Mouse (Mus musculus) heart, embryonic 14.5 days (tissue): ENCODE measurements at regions not wholly inside any gene's neighbourhood (a gene's known extent, or its start where the extent isn't known, plus 50 kb on each side); places are given as distances from the start of the nearest gene placed in this dataset.

Source experiments
- ATAC-seq: fragments of 200-750 bp; cut with Nextera tagmentation; 2 replicates; pipeline ENCODE4 v1.8.0; 2017; ENCODE audit warnings: low read depth, moderate TSS enrichment; ENCODE audit not compliant: insufficient number of reproducible peaks, insufficient read depth, low FRiP score
- H3K27ac ChIP-seq, 2 experiments: fragments of 200-500 bp in 1 of 2; fragments of 300-500 bp in 1 of 2; sonication (generic) in 1 of 2; replicated peaks in 1 of 2; 2 replicates each; pipeline ENCODE4 v1.5.1; 2012 to 2014; ENCODE audit warnings: low read depth in 2 of 2, low read length in 2 of 2, control low read depth in 1 of 2, mild to moderate bottlenecking in 1 of 2, mixed read lengths in 1 of 2; ENCODE audit not compliant: control insufficient read depth in 1 of 2, insufficient read depth in 1 of 2
- H3K27me3 ChIP-seq: fragments of 300-500 bp; sonication (generic); 2 replicates; pipeline ENCODE4 v1.6.1; 2014; ENCODE audit warnings: mild to moderate bottlenecking, low read length, control low read depth; ENCODE audit not compliant: control insufficient read depth, insufficient read depth
- H3K36me3 ChIP-seq: fragments of 300-500 bp; sonication (generic); 2 replicates; pipeline ENCODE4 v1.6.1; 2014; ENCODE audit warnings: mild to moderate bottlenecking, control low read depth, low read length, mixed read lengths; ENCODE audit not compliant: control insufficient read depth, insufficient read depth
- H3K4me1 ChIP-seq, 2 experiments: fragments of 200-500 bp in 1 of 2; fragments of 300-500 bp in 1 of 2; sonication (generic) in 1 of 2; 2 replicates each; pipeline ENCODE4 v1.6.1; 2012 to 2014; ENCODE audit warnings: low read length in 2 of 2, control low read depth in 1 of 2, mixed read lengths in 1 of 2; ENCODE audit not compliant: control insufficient read depth in 2 of 2, insufficient read depth in 2 of 2
- H3K4me2 ChIP-seq: fragments of 300-500 bp; sonication (generic); 2 replicates; pipeline ENCODE4 v1.6.1; 2014; ENCODE audit warnings: mild to moderate bottlenecking, low read length
- H3K4me3 ChIP-seq, 2 experiments: fragments of 200-500 bp in 1 of 2; fragments of 300-500 bp in 1 of 2; sonication (generic) in 1 of 2; 2 replicates each; pipeline ENCODE4 v1.5.1; 2012 to 2014; ENCODE audit warnings: low read length in 2 of 2, mild to moderate bottlenecking in 2 of 2, control low read depth in 1 of 2, low read depth in 1 of 2, moderate library complexity in 1 of 2; ENCODE audit not compliant: control insufficient read depth in 1 of 2, insufficient read depth in 1 of 2
- H3K9ac ChIP-seq: fragments of 300-500 bp; sonication (generic); 2 replicates; pipeline ENCODE4 v1.6.1; 2014; ENCODE audit warnings: mild to moderate bottlenecking, low read length
- H3K9me3 ChIP-seq: fragments of 300-500 bp; sonication (generic); 2 replicates; pipeline ENCODE4 v1.6.1; 2016; ENCODE audit warnings: low read length, control low read depth; ENCODE audit not compliant: control insufficient read depth
- WGBS: fragments of 180-500 bp; shearing (Covaris S2); extraction: QIAGEN DNeasy Blood & Tissue Kit; methylation state at CpG from one replicate; pipeline ENCODE4 v1.1.7; 2014; 5-methylcytosine and 5-hydroxymethylcytosine counted together

DNA sequence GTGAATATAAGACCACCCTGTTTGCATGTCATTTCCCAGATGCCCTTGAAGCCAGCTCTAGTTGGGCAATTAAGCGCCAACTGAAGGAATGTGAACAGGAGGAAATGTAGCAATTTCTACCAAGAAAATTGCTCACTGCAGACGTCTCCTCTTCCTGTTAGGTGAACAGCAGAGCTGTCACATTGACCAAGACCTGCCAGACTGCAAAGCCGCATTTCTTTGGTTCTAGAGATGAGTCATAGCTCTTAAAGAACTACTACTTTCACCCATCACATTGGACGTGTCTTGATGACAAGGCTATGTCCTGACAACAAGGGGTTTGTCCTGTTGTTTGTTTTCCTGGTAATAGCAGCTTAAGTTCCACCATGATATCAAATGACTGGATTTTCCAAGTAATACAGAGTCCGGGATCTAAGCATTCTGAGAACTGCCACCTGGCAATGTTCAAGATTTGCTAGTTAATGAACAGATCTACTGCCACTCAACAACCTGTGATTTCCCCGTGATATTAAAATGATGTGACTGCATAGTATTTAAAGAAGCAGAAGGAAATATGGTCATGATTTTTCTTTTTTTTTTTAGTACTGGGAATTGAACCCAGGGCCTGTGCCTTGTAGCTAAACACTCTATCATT, 68.2 kb upstream of the Fndc3a start:
- H3K27ac ChIP-seq = no peak overlapping the region
- no peak overlapping the region for H3K4me2 ChIP-seq
- H3K4me1 ChIP-seq = no peaks in the 10 kb centered on the region
- no peaks in the 10 kb centered on the region for H3K27me3 ChIP-seq
- WGBS = 62% methylated on average over 6 of the region's 6 CpGs
- H3K36me3 ChIP-seq = no peaks in the 10 kb centered on the region
- no peak overlapping the region for H3K9ac ChIP-seq
- H3K9me3 ChIP-seq = no peaks in the 10 kb centered on the region
- no peak for ATAC-seq
- no peak overlapping the region for H3K4me3 ChIP-seq

GRCm38 (mm10) chr14:72770237-72770636, 60.4 kb upstream of the Fndc3a start:
- H3K4me3 ChIP-seq = no peak overlapping the region
- ATAC-seq = no peak
- H3K4me1 ChIP-seq = no peaks in the 10 kb centered on the region
- no peak overlapping the region for H3K9ac ChIP-seq
- no peaks in the 10 kb centered on the region for H3K27me3 ChIP-seq
- peaks cover 4% of the 10 kb centered on the region; the same call in 1 of the 2 replicates for H3K9me3 ChIP-seq
- no peak overlapping the region for H3K27ac ChIP-seq
- no peak overlapping the region for H3K4me2 ChIP-seq
- no peaks in the 10 kb centered on the region for H3K36me3 ChIP-seq
- 4% methylated on average over 1 of the region's 1 CpGs for WGBS

- Histone ChIP-seq H3K4me1 (no peaks in the 10 kb centered on the region), H3K9ac (no peak overlapping the region), H3K27ac (no peak overlapping the region), H3K36me3 (no peaks in the 10 kb centered on the region), H3K27me3 (no peaks in the 10 kb centered on the region), H3K4me2 (no peak overlapping the region), H3K4me3 (no peak overlapping the region), H3K9me3 (no peaks in the 10 kb centered on the region)
- no peak for ATAC-seq
Observed at GRCm38 (mm10) chr14:72760123-72760522, 50.3 kb upstream of the Fndc3a start.
